Mouse (Mus musculus): ENCODE measurements around the gene Gpatch3. TPM values are rescaled to one million over a fixed set of nuclear protein-coding genes. Genes with fewer than 3 reads are reported as not detected.

Gpatch3 gene
- polyA plus RNA-seq, 1 experiment from 2014 or later: 4.2 TPM

DNA sequence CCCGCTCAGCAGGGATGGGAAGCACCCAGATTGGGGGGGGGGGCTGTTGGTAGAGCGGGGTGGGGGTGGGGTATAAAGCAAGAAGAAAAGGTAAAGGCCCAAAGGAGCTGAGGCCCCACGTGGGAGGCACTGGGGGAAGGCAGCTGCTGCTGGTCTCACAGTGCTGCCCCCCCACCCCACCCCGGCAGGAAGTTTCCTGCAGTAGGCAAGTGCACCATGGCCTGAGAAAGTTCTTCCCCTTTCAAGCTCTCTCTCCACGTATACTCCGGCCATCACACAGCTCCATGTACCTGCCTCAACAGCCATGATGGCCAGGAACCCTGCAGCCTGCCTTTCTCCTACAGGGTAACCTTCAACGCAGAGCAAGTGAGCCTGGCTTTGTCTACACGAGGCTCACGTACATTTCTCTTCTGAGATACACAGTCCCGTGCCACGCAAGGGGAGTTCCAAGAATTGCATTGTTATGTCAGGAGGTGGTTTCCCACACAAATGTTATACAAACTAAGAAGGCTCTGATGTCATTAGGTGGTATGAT lies 47.7 kb downstream of the Gpatch3 start:
- Histone ChIP-seq H3K4me3 (replicated peaks; ENCODE audit: low read length) (no peak overlapping the region), H3K27me3 (ENCODE audit: control insufficient read depth, insufficient read depth, low read length) (no peaks in the 10 kb centered on the region), H3K9me3 (replicated peaks; ENCODE audit: control insufficient read depth, low read length) (no peaks in the 10 kb centered on the region), H3K4me2 (ENCODE audit: low read depth, low read length) (no peak overlapping the region), H3K36me3 (ENCODE audit: control insufficient read depth, insufficient read depth, low read length) (no peaks in the 10 kb centered on the region), H3K9ac (ENCODE audit: low read length) (no peak overlapping the region), H3K4me1 (ENCODE audit: control insufficient read depth, insufficient read depth, low read length) (peaks cover 4% of the 10 kb centered on the region; the same call in 1 of the 2 replicates), H3K27ac (ENCODE audit: low read length) (no peak overlapping the region)
- 70% methylated on average over 11 of the region's 11 CpGs for WGBS
- no peak for ATAC-seq (ENCODE audit: insufficient read depth, low FRiP score)

DNA sequence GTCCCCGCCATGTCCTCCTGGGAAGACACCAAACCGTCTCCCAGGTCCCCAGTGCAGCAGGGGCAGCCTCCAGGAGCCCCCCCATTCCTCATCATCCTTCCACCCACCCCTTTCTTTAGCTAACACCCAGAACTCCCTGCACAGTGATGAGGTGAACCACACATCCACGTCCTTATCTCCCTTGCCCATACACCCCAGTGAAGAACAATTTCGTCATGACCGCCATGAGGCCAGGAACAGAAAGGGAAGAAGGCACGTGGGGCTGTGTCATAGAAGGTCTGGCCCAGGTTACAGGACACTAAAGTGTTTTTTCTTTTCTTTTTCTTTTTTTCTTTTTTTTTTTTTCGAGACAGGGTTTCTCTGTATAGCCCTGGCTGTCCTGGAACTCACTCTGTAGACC lies 50.3 kb downstream of the Gpatch3 start:
- no peak overlapping the region for H3K4me2 ChIP-seq (ENCODE audit: low read depth, low read length)
- WGBS: 83% methylated on average over 7 of the region's 7 CpGs
- no peaks in the 10 kb centered on the region for H3K27me3 ChIP-seq (ENCODE audit: control insufficient read depth, insufficient read depth, low read length)
- H3K36me3 ChIP-seq (ENCODE audit: control insufficient read depth, insufficient read depth, low read length): no peaks in the 10 kb centered on the region
- H3K9me3 ChIP-seq (replicated peaks; ENCODE audit: control insufficient read depth, low read length): no peaks in the 10 kb centered on the region
- H3K4me1 ChIP-seq (ENCODE audit: control insufficient read depth, insufficient read depth, low read length): peaks cover 4% of the 10 kb centered on the region; the same call in 1 of the 2 replicates
- no peak overlapping the region for H3K27ac ChIP-seq (ENCODE audit: low read length)
- no peak overlapping the region for H3K9ac ChIP-seq (ENCODE audit: low read length)
- ATAC-seq (ENCODE audit: insufficient read depth, low FRiP score): no peak
- H3K4me3 ChIP-seq (replicated peaks; ENCODE audit: low read length): no peak overlapping the region

DNA sequence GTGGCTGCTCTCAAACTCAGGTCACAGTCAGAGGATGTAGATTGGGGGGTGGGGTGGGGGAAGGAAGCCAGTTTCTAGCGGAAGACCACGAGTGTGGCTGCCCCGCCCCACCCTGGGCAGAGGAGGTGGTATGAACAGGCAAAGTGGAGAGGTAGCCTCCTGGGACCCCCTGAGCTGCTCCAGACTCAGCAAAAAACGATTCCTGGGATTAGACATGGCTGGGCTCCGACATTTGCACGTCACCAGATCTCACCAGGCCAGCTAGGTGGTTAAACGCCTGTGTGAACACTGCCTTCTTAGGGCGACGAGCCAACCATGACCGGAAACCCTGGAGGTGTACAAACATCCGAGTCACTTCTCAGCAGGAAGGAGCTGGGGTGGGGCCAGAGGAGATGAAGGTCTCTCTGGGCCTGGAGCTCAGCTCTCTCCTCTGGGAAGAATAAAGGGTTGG lies 51.1 kb downstream of the Gpatch3 start:
- no peaks in the 10 kb centered on the region for H3K27me3 ChIP-seq (ENCODE audit: control insufficient read depth, insufficient read depth, low read length)
- WGBS: 65% methylated on average over 11 of the region's 11 CpGs
- H3K9ac ChIP-seq (ENCODE audit: low read length): no peak overlapping the region
- H3K4me1 ChIP-seq (ENCODE audit: control insufficient read depth, insufficient read depth, low read length): peaks cover 4% of the 10 kb centered on the region; the same call in 1 of the 2 replicates
- ATAC-seq (ENCODE audit: insufficient read depth, low FRiP score): peak; percentile 39; the same call in 1 of the 2 replicates
- no peak overlapping the region for H3K4me2 ChIP-seq (ENCODE audit: low read depth, low read length)
- H3K27ac ChIP-seq (ENCODE audit: low read length): peak overlapping the region; percentile 72
- no peaks in the 10 kb centered on the region for H3K36me3 ChIP-seq (ENCODE audit: control insufficient read depth, insufficient read depth, low read length)
- H3K9me3 ChIP-seq (replicated peaks; ENCODE audit: control insufficient read depth, low read length): no peaks in the 10 kb centered on the region
- no peak overlapping the region for H3K4me3 ChIP-seq (replicated peaks; ENCODE audit: low read length)

GRCm38 (mm10) chr4:133626221-133626620 lies 51.7 kb downstream of the Gpatch3 start:
- H3K27ac ChIP-seq (ENCODE audit: low read length): peak overlapping the region; percentile 46
- H3K36me3 ChIP-seq (ENCODE audit: control insufficient read depth, insufficient read depth, low read length): no peaks in the 10 kb centered on the region
- H3K9me3 ChIP-seq (replicated peaks; ENCODE audit: control insufficient read depth, low read length): no peaks in the 10 kb centered on the region
- WGBS: 65% methylated on average over 5 of the region's 5 CpGs
- no peak overlapping the region for H3K4me2 ChIP-seq (ENCODE audit: low read depth, low read length)
- no peak overlapping the region for H3K4me3 ChIP-seq (replicated peaks; ENCODE audit: low read length)
- H3K9ac ChIP-seq (ENCODE audit: low read length): no peak overlapping the region
- ATAC-seq (ENCODE audit: insufficient read depth, low FRiP score): no peak
- H3K27me3 ChIP-seq (ENCODE audit: control insufficient read depth, insufficient read depth, low read length): no peaks in the 10 kb centered on the region
- peaks cover 6% of the 10 kb centered on the region; the same call in 1 of the 2 replicates for H3K4me1 ChIP-seq (ENCODE audit: control insufficient read depth, insufficient read depth, low read length)

DNA sequence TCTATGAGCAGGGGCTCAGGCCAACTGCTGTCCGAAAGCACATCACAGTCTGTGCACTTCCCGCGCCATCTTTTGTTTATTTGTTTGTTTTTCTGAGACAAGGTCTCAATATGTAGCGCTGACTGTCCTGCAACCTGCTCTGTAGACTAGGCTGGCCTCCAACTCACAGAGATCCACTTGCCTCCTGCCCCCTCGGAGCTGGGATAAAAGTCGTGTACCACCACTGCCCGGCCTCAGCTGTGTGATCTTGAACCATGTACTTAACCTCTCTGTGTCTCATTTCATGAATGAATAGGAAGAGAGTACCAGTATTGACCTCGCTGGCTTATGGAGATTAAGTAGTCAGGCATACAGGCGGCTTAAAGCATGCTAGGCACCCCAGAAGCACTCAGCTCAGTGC lies 52.1 kb downstream of the Gpatch3 start:
- Histone ChIP-seq H3K27me3 (ENCODE audit: control insufficient read depth, insufficient read depth, low read length) (no peaks in the 10 kb centered on the region), H3K4me3 (replicated peaks; ENCODE audit: low read length) (no peak overlapping the region), H3K9ac (ENCODE audit: low read length) (no peak overlapping the region), H3K27ac (ENCODE audit: low read length) (peak overlapping the region; percentile 46; the same call in 1 of the 2 replicates), H3K4me1 (ENCODE audit: control insufficient read depth, insufficient read depth, low read length) (peaks cover 10% of the 10 kb centered on the region), H3K9me3 (replicated peaks; ENCODE audit: control insufficient read depth, low read length) (no peaks in the 10 kb centered on the region), H3K36me3 (ENCODE audit: control insufficient read depth, insufficient read depth, low read length) (no peaks in the 10 kb centered on the region), H3K4me2 (ENCODE audit: low read depth, low read length) (no peak overlapping the region)
- 85% methylated on average over 9 of the region's 9 CpGs for WGBS
- no peak for ATAC-seq (ENCODE audit: insufficient read depth, low FRiP score)

GRCm38 (mm10) chr4:133627039-133627438 lies 52.5 kb downstream of the Gpatch3 start:
- Histone ChIP-seq H3K36me3 (ENCODE audit: control insufficient read depth, insufficient read depth, low read length) (no peaks in the 10 kb centered on the region), H3K4me2 (ENCODE audit: low read depth, low read length) (no peak overlapping the region), H3K27ac (ENCODE audit: low read length) (no peak overlapping the region), H3K9ac (ENCODE audit: low read length) (no peak overlapping the region), H3K4me3 (replicated peaks; ENCODE audit: low read length) (no peak overlapping the region), H3K27me3 (ENCODE audit: control insufficient read depth, insufficient read depth, low read length) (no peaks in the 10 kb centered on the region), H3K4me1 (ENCODE audit: control insufficient read depth, insufficient read depth, low read length) (peaks cover 15% of the 10 kb centered on the region), H3K9me3 (replicated peaks; ENCODE audit: control insufficient read depth, low read length) (no peaks in the 10 kb centered on the region)
- no peak for ATAC-seq (ENCODE audit: insufficient read depth, low FRiP score)
- 90% methylated on average over 14 of the region's 14 CpGs for WGBS

DNA sequence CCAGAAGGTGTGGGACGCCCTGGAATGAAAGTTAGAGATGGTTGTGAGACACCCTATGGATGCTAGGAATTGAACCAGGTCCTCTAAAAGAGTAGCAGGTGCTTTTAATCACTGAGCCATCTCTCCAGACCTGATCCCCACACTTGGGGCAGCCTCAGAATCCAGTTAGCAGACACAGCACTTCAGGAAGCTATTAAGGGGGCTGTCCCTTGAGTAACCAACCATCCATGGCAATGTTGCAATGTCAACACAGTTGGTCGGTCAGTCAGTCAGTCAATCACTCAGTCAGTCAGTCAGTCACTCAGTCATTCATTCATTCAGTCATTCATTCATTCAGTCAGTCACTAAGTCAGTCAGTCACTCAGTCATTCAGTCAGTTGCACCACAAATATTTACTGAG lies 54.0 kb downstream of the Gpatch3 start:
- H3K9ac ChIP-seq (ENCODE audit: low read length): no peak overlapping the region
- H3K9me3 ChIP-seq (replicated peaks; ENCODE audit: control insufficient read depth, low read length): no peaks in the 10 kb centered on the region
- H3K4me1 ChIP-seq (ENCODE audit: control insufficient read depth, insufficient read depth, low read length): peaks cover 20% of the 10 kb centered on the region
- H3K27ac ChIP-seq (ENCODE audit: low read length): no peak overlapping the region
- WGBS: 80% methylated on average over 2 of the region's 2 CpGs
- H3K4me3 ChIP-seq (replicated peaks; ENCODE audit: low read length): no peak overlapping the region
- no peaks in the 10 kb centered on the region for H3K27me3 ChIP-seq (ENCODE audit: control insufficient read depth, insufficient read depth, low read length)
- ATAC-seq (ENCODE audit: insufficient read depth, low FRiP score): no peak
- H3K36me3 ChIP-seq (ENCODE audit: control insufficient read depth, insufficient read depth, low read length): no peaks in the 10 kb centered on the region
- H3K4me2 ChIP-seq (ENCODE audit: low read depth, low read length): no peak overlapping the region

- no peak for ATAC-seq (ENCODE audit: insufficient read depth, low FRiP score)
- no peak overlapping the region for H3K27ac ChIP-seq (ENCODE audit: low read length)
- no peaks in the 10 kb centered on the region for H3K27me3 ChIP-seq (ENCODE audit: control insufficient read depth, insufficient read depth, low read length)
- WGBS: 74% methylated on average over 7 of the region's 7 CpGs
- no peaks in the 10 kb centered on the region for H3K9me3 ChIP-seq (replicated peaks; ENCODE audit: control insufficient read depth, low read length)
- H3K4me1 ChIP-seq (ENCODE audit: control insufficient read depth, insufficient read depth, low read length): peaks cover 20% of the 10 kb centered on the region
- no peak overlapping the region for H3K9ac ChIP-seq (ENCODE audit: low read length)
- H3K4me2 ChIP-seq (ENCODE audit: low read depth, low read length): no peak overlapping the region
- H3K36me3 ChIP-seq (ENCODE audit: control insufficient read depth, insufficient read depth, low read length): no peaks in the 10 kb centered on the region
- no peak overlapping the region for H3K4me3 ChIP-seq (replicated peaks; ENCODE audit: low read length)
These were observed 54.6 kb downstream of the Gpatch3 start for GRCm38 (mm10) chr4:133629191-133629590.

DNA sequence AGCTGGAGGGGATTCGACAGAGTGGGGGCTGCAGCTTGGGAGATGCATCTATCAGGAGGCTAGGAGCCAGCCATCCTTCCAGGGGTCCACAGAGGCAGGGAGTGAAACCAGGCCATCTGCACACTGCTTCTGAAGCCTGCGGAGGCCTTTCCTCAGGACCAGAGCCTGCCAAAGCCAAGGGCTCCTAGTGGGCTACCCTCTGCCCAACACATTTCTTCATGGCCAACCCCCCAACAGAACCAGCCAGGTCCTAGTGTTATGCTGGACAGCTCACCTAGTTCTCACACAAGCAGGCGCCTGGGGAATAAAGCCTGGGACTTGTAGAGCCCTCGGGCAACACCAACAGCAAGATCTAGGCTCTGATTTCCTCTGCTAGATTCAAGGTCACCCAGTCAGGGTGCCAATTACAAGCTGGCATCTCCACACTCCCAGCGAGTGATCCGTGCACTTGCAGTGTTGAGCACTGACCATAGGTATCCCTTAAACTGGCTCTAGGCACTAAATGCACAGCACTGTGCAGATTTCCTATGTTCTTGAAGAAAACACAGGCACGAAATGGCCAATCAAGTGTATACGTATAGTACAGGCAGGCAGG lies 55.9 kb downstream of the Gpatch3 start:
- Histone ChIP-seq H3K36me3 (ENCODE audit: control insufficient read depth, insufficient read depth, low read length) (no peaks in the 10 kb centered on the region), H3K9ac (ENCODE audit: low read length) (0 out of 2 replicates have a peak overlapping the region, but pooled peaks have one; percentile 35), H3K27me3 (ENCODE audit: control insufficient read depth, insufficient read depth, low read length) (no peaks in the 10 kb centered on the region), H3K4me1 (ENCODE audit: control insufficient read depth, insufficient read depth, low read length) (peaks cover 20% of the 10 kb centered on the region), H3K27ac (ENCODE audit: low read length) (no peak overlapping the region), H3K4me2 (ENCODE audit: low read depth, low read length) (no peak overlapping the region), H3K9me3 (replicated peaks; ENCODE audit: control insufficient read depth, low read length) (no peaks in the 10 kb centered on the region), H3K4me3 (replicated peaks; ENCODE audit: low read length) (no peak overlapping the region)
- ATAC-seq (ENCODE audit: insufficient read depth, low FRiP score): no peak
- WGBS: 93% methylated on average over 8 of the region's 8 CpGs

All from stomach, embryonic 16.5 days (tissue).